Mouse (Mus musculus) layer of hippocampus, adult 2 months (tissue): ENCODE measurements around the gene Parn. TPM values are rescaled to one million over a fixed set of nuclear protein-coding genes. Genes with fewer than 3 reads are reported as not detected.

ENCODE experiments used
- DNase-seq, 2 experiments: peaks; one replicate each; pipeline ENCODE4 v3.0.0; 2022; ENCODE audit warnings: low spot score in 2 of 2
- H3K27ac ChIP-seq: fragments of 200-600 bp; 2 replicates; pipeline ENCODE4 v1.8.1; 2022
- H3K4me3 ChIP-seq: fragments of 200-600 bp; 2 replicates; pipeline ENCODE4 v1.8.1; 2022; ENCODE audit warnings: mild to moderate bottlenecking
- CTCF ChIP-seq: fragments of 200-600 bp; conservative IDR thresholded peaks from 2 replicates; pipeline ENCODE4 v1.8.1; 2022; ENCODE audit warnings: antibody characterized with exemption, mild to moderate bottlenecking, moderate library complexity
- total RNA-seq, 2 experiments: library from RNA; stranded (reverse); gene quantifications; 2 replicates each; pipeline ENCODE4 v1.2.3; 2021

The Parn gene
- total RNA-seq, 2 experiments from 2014 or later = 23.5 to 25.6 TPM

DNA sequence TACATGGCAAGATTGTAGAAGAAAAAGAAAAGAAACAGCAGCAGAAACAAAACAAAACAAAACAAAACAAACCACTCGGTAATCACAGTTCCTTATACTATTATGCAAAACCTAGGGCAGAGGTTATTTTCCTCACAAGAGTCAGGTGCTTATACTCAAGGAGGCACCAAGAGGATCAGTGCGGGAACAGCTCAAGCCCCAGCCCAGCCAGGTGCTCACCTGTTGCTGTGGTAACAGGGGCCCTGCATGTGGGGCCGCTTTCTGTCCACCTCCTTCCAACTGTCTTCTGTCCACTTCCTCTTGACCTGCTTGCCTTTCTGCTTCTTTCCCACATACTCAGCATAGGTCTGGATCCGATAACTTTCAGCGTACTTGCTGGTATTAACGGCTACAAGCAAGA is 101.6 kb downstream of the Parn start:
- DNase-seq = no peak
- Histone ChIP-seq H3K27ac (no peak overlapping the region), H3K4me3 (no peak overlapping the region)
- TF ChIP-seq CTCF = no peak

DNA sequence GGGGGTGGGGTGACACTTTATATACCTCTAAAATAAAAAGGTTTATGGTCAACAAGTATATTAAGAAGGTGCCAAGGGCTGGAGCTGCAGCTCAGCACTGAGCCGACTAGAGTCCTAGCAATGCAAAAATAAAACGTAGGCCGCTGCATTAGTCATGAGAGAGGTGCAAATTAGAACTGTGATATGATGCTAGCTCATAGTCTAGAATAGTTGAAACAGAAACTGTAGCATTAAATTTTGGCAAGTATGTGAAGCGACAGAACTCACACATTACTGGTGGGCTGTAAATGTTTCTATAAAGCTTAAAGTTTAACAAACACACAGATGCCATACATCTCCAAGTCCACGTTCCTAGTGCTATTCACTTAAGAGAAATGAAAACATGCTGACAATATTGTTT is 102.7 kb downstream of the Parn start:
- Histone ChIP-seq H3K4me3 (no peak overlapping the region), H3K27ac (no peak overlapping the region)
- TF ChIP-seq CTCF = no peak
- DNase-seq = peak in 1 of 2 experiments; percentile 15

DNA sequence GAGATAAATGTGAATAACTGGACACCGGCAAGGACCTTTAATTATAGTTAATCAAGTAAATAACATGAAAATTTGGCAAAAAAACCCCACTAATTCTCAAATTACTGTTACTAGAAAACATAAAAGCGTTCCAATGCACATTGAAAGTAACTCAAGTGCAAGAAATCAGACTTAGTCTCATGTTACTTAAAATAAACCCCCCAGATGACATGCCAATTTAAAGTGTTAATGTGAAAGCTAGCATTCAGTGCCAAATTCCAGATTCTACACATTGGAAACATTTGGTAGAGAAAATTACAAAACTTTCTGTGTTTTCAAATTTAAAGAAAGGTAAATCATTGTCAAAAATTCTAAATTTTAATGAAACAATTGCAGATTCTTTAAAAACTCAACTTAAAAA is 110.2 kb downstream of the Parn start:
- TF ChIP-seq CTCF = no peak
- no peak for DNase-seq
- no peak overlapping the region for H3K4me3 ChIP-seq
- H3K27ac ChIP-seq = no peak overlapping the region

DNA sequence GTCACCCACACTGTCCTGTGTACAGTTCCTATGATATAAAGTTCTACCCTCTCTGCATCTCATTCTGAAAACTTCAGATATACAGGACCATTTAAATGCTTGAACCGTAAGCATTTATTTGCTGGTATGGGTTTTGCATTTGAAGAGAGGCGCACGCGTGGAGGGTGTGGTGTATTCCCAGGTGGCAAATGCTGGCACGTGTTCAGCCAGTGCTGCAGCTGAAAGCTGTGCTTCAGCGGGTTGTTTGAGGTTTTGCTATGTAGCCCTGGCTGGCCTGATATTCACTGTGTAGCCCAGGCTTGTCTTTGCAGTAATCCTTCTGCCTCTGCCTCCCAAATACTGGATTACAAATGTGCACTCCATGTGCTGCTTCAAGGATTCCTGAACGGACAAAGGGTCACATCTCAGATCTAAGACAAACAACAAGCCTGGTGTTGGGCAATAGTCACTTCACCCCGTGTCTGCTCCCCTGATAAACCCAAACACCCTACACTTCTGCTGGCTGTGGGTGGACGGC is 111.0 kb downstream of the Parn start:
- Histone ChIP-seq H3K4me3 (no peak overlapping the region), H3K27ac (no peak overlapping the region)
- no peak for TF ChIP-seq CTCF
- DNase-seq = no peak

DNA sequence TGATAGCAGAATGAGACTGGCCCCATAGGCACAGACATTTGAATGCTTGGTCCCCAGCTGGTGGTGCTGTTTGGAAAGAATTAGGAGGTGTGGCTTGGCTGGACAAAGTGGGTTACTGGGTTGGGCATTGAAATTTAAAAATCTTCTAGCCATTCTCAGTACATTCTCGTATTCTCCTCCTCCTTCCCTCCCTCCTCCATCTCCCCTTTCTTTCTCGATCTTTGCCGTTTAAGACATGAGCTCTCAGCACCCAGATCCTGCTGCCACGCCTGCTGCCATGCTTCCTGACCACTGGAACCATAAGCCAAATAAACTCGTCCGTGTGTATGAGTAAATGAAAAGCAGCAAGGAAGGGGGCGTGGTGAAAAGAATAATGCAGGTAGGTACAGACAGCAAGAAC is 111.5 kb downstream of the Parn start:
- Histone ChIP-seq H3K27ac (no peak overlapping the region), H3K4me3 (no peak overlapping the region)
- no peak for TF ChIP-seq CTCF
- no peak for DNase-seq

DNA sequence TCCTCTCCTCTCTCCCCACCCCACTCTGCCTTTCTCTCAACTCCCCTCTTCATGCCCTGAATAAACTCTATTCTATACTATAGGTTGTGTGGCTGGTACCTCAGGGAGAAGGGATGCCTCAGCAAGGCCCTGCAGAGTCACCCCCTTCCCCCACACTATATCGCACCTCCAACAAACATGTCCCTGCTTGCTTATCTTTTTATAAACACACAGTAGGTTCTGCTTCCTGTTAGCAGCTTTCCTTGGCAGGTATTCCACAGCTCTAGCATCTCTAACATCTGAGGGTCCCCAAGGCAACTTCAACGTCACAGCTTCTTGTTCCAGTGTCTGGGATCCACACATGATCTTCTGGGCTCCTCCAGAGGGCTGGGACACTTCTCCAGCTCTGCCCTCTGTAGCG is 117.3 kb downstream of the Parn start:
- no peak for TF ChIP-seq CTCF
- DNase-seq = no peak
- no peak overlapping the region for H3K27ac ChIP-seq
- no peak overlapping the region for H3K4me3 ChIP-seq

DNA sequence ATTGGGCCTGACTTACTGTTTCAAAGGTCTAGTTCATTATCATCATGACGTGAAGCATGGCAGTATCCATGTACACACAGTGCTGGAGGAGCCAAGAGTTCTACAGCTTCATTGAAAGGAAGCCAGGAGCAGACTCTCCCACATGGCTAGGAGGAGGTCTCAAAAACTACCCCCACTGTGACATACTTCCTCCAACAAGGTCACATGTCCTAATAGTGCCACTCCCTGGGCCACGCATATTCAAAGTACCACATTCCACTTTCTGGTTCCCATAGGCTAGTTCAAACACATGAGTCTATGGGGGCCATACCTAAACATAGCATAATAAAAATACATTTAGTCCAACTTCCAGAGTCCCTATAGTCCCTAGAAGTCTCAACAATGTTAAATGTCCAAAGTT is 118.0 kb downstream of the Parn start:
- no peak for TF ChIP-seq CTCF
- H3K27ac ChIP-seq = no peak overlapping the region
- no peak overlapping the region for H3K4me3 ChIP-seq
- no peak for DNase-seq

DNA sequence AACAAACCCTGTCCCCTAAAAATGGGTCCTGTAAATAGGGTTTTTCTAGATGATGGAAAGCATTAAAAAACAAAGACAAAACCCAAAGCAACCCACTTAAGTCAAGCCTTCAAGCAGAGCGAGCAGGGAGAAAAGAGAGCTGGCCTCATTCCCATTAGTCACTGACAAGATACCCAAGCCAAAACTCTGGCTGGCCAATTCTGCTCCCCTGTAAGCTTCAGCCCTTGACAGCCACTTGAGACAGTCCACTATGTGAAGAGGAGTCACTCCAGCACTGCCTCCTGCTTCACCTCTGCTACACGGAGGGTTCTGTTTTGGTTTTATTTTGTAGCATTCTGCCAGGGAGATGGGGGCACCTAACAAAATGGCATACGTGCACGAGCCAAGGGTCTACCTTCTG is 126.2 kb downstream of the Parn start:
- no peak overlapping the region for H3K27ac ChIP-seq
- no peak for TF ChIP-seq CTCF
- DNase-seq = no peak
- no peak overlapping the region for H3K4me3 ChIP-seq

DNA sequence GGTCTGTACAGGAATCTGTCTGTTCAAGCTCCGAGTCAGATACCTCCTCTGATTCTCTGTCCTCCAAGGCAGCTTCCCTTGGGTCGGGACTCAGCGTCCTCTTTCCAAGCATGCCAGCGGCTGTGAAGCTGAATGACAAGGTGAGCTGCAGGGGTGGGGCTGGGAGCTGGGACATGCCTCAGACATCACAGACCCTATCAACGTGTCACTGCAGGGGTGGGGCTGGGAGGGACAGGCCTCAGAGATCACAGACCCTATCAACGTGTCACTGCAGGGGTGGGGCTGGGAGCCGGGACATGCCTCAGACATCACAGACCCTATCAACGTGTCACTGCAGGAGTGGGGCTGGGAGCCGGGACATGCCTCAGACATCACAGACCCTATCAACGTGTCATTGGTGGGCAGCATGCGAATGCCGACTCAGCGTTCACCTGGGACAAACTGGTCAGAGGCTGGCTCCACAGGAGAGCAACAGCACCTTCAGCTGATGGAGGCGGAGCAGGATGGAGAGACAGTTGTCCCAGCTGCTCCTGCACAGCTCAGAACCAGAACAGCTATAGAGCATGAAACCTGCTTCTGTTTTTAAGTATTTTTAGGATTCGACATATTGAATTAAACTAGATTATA is 126.7 kb downstream of the Parn start:
- Histone ChIP-seq H3K4me3 (no peak overlapping the region), H3K27ac (no peak overlapping the region)
- TF ChIP-seq CTCF = no peak
- DNase-seq = no peak

DNA sequence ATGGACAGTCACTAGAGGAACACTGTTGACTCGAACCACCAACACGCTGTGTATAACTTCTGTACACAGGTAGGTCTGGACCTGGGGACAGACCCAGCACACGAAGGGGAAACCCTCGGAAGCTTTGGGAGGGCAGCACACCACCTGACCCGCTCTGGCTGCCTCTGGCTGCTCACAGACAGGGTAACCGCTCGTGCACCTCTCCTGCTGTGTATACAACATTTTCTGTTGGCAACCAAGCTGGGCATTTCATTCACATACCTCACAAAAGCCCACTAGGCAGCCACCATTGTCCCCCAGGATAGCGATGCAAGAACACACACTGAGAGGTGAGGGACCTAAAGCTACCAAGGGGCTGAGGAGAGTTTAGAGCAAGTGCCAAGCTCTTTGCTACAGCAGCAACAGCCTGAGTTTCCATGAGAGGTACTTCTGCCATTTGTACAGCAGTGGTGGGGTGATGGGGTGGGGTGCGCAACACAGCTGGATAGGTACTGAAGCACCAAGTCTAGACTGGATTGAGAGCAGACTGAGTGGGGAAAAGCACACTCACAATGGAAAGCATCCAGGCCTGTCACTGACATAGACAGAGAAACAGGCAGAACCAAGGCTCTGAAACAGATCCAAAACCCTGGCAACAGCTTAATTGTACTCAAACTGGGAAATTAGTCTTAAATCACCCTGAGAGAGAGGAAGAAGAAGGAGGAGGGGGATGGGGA is 128.9 kb downstream of the Parn start:
- no peak overlapping the region for H3K4me3 ChIP-seq
- DNase-seq = no peak
- H3K27ac ChIP-seq = no peak overlapping the region
- no peak for TF ChIP-seq CTCF

DNA sequence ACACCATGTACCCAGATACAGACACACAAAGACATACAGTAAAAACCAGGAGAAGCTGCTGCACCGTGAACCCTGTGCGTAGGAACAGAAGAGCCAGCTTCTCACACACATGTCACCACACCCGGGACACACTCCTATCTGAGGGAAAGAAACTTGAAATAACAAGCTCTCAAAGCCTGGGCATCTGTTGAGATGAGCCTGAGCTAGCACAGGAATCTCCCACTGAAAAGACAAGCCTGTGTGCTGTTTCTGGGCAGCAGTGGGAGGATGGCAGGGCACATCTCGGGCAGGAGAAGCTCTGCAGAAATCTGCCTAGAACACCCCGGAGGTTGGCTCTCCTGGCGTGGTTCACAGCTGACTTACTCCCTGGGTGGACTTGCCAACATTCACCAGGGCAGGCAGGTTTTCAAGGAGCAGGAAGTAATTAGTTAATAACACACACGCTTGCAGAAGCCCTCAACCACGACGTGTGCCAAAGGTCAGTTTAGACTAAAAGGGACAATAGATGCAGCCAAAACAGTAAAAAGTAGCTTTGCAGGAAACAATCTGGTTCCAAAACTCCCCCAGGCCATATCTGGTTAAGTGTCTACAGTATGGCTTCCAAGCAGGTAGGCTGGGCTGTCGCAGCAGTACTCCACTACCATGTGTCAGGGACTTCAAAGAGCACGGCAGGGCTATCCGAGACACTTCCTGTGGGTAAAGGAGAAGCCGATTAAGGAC is 129.6 kb downstream of the Parn start:
- peak in 1 of 2 experiments; percentile 13 for DNase-seq
- Histone ChIP-seq H3K4me3 (no peak overlapping the region), H3K27ac (peak overlapping the region; percentile 61)
- no peak for TF ChIP-seq CTCF

DNA sequence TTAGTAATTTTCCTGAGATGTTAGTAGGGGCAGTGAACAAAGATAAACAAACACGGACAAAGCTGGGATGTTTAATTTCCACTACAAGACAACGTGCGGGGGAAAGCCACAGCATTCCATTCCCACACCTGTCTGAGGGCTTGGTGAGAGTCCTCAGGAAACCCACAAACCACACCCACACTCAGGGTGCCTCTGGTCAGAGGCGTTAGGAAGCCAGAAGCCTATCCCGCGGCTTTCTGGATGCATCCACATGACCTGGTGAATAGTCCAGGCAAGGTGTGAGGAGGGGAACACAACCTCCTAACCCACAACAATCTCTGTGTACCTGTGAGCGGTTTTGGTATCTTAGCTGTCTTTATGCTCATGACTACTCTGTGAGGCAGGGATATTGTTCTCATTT is 131.6 kb downstream of the Parn start:
- no peak for TF ChIP-seq CTCF
- Histone ChIP-seq H3K4me3 (no peak overlapping the region), H3K27ac (no peak overlapping the region)
- DNase-seq = no peak

DNA sequence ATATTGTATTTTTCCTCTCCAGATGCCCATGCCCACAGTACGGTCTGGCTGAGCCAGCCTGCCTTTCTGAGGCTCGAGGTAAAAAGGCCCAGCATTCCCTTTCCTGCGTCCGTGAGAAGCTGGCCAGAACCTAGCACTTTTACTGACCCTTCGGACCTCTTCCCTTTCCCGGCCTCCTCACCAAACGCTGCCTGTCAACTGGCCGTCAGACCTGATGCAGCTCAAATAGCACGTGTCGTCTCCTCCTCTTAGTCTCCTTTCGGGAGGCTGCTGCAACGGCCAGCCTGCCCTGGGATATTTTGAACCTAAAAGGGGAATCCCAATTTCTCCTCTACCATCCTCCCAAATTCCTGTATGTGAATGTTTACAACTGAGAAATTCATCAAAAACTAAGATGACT is 132.1 kb downstream of the Parn start:
- no peak overlapping the region for H3K4me3 ChIP-seq

More for the DNA sequence above, 132.1 kb downstream of the Parn start:
- H3K27ac ChIP-seq = no peak overlapping the region
- no peak for TF ChIP-seq CTCF
- no peak for DNase-seq
